ENCODE assay signal across 15 mouse cellular contexts in the genomic region with DNA sequence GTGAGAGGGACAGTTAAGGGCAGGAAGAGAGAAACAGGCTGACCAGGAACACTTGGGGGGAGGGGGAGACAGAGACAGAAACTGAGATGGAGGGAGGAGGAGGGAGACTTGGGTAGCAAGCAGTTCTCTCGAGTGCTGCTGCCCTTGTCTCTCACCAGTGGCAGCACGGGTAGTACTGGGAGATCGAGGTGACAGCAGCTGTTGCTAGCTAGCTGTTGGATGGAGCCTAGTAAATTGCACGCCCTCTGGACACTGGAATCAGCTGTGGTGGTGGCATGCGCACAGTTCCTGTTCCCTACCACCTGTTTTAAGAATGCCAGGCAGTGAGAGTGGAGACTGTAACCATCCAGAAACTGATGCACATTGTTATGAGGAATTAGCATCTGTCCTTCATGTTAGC.
DNase-seq lines count a peak whose midpoint lies in the region; ATAC-seq lines count a peak whose summit lies in the region.
"Had no signal": no experiment of that assay in that cellular context is flagged by ENCODE, and none has a peak within 500 bp of the region (broad histone marks: within the 10 kb centered on the region; RNA-seq: fewer than 3 reads in every experiment).

No protein-coding gene starts in this region.

- H3K4me2 ChIP-seq in embryonic facial prominence, embryonic 14.5 days (ENCODE audit: low read depth, low read length), result no peak overlapping the region
- H3K4me2 ChIP-seq: forebrain, embryonic 12.5 days; liver, embryonic 11.5 days; lung, embryonic 14.5 days had no signal

- peak; percentile 67 for DNase-seq in embryonic facial prominence, embryonic 14.5 days (ENCODE audit: low spot score)
- DNase-seq in embryonic facial prominence, embryonic 10.5 days (ENCODE audit: low spot score), result no peak
- DNase-seq in kidney, postnatal 4 days, result peak; percentile 26 to 40
- DNase-seq in kidney, postnatal 14 days, result no peak
- DNase-seq in testis, postnatal 10 days (ENCODE audit: low spot score), result peak; percentile 48
- DNase-seq in testis, postnatal 14 days (ENCODE audit: low spot score), result no peak
- DNase-seq in spleen, adult 18-20 months, result no peak
- DNase-seq: cerebellum, adult 2 months; kidney, postnatal 25 days; lung, embryonic 14.5 days; thymus, postnatal 14 days had no signal

- no peaks in the 10 kb centered on the region for H3K27me3 ChIP-seq in embryonic facial prominence, embryonic 14.5 days (replicated peaks; ENCODE audit: control insufficient read depth, insufficient read depth, low read length)
- no peaks in the 10 kb centered on the region for H3K27me3 ChIP-seq in embryonic facial prominence, embryonic 10.5 days (replicated peaks; ENCODE audit: low read depth, poor library complexity, severe bottlenecking)
- H3K27me3 ChIP-seq: forebrain, embryonic 12.5 days; Patski had no signal

- H3K9ac ChIP-seq in embryonic facial prominence, embryonic 14.5 days (ENCODE audit: low read depth, low read length), result no peak overlapping the region
- H3K9ac ChIP-seq: forebrain, embryonic 12.5 days; lung, embryonic 14.5 days had no signal

- no peak overlapping the region for H3K4me3 ChIP-seq in embryonic facial prominence, embryonic 14.5 days (ENCODE audit: low read depth, low read length)
- no peak overlapping the region for H3K4me3 ChIP-seq in embryonic facial prominence, embryonic 10.5 days
- H3K4me3 ChIP-seq: forebrain, embryonic 12.5 days; hindbrain, embryonic 10.5 days had no signal

- 54% methylated on average over 5 of the region's 5 CpGs for WGBS in embryonic facial prominence, embryonic 14.5 days
- WGBS in embryonic facial prominence, embryonic 10.5 days, result 77% methylated on average over 5 of the region's 5 CpGs

- no peaks in the 10 kb centered on the region for H3K9me3 ChIP-seq in embryonic facial prominence, embryonic 14.5 days (ENCODE audit: control insufficient read depth, low read length)
- no peaks in the 10 kb centered on the region for H3K9me3 ChIP-seq in embryonic facial prominence, embryonic 10.5 days
- H3K9me3 ChIP-seq: forebrain, embryonic 12.5 days; hindbrain, embryonic 10.5 days had no signal

- H3K4me1 ChIP-seq in embryonic facial prominence, embryonic 14.5 days (ENCODE audit: control insufficient read depth, insufficient read depth, low read length), result no peaks in the 10 kb centered on the region
- 0 out of 2 replicates have a peak, but pooled peaks cover 5% of the 10 kb centered on the region for H3K4me1 ChIP-seq in embryonic facial prominence, embryonic 10.5 days
- H3K4me1 ChIP-seq: forebrain, embryonic 12.5 days had no signal

- no peak overlapping the region for H3K27ac ChIP-seq in embryonic facial prominence, embryonic 14.5 days (replicated peaks; ENCODE audit: low read depth, low read length)
- H3K27ac ChIP-seq in embryonic facial prominence, embryonic 10.5 days (replicated peaks), result no peak overlapping the region
- H3K27ac ChIP-seq: forebrain, embryonic 12.5 days; hindbrain, embryonic 10.5 days had no signal

- ATAC-seq in embryonic facial prominence, embryonic 14.5 days (ENCODE audit: low read depth), result peak; percentile 71
- ATAC-seq: Patski had no signal

- peaks cover 71% of the 10 kb centered on the region for H3K36me3 ChIP-seq in embryonic facial prominence, embryonic 14.5 days (ENCODE audit: control insufficient read depth, insufficient read depth, low read length)
- H3K36me3 ChIP-seq in embryonic facial prominence, embryonic 10.5 days (replicated peaks), result peaks cover 96% of the 10 kb centered on the region

Comparison
In these comparisons a context has a peak if more than half of its experiments do, and no peak if none do; other contexts are left out.
1. DNase-seq: peak in embryonic facial prominence, embryonic 14.5 days (single experiment), kidney, postnatal 4 days (2 of 2) and testis, postnatal 10 days (single experiment); none in embryonic facial prominence, embryonic 10.5 days (single experiment), kidney, postnatal 14 days (single experiment), testis, postnatal 14 days (single experiment) and spleen, adult 18-20 months (0 of 2).